Mouse (Mus musculus) CH12.LX (cell line): ENCODE results near the gene Mgat5b. TPM values are rescaled to one million over a fixed set of nuclear protein-coding genes. Genes with fewer than 3 reads are reported as not detected.

Experiments used
- DNase-seq: peaks from one replicate; pipeline ENCODE4 v3.0.0-alpha.2; 2013; ENCODE audit errors: extremely low read depth
- H3K27ac ChIP-seq: 2 replicates; pipeline ENCODE4 v1.5.1; 2012; ENCODE audit warnings: low read depth, mild to moderate bottlenecking, control low read depth, moderate library complexity; ENCODE audit not compliant: insufficient read depth
- H3K27me3 ChIP-seq: replicated peaks from 2 replicates; pipeline ENCODE3; 2012; ENCODE audit warnings: inconsistent platforms
- H3K36me3 ChIP-seq, 2 experiments: replicated peaks in 1 of 2; 2 replicates each; pipeline versions ENCODE3 to v1.6.1; 2012; ENCODE audit warnings: inconsistent platforms in 1 of 2, low read length in 1 of 2, mild to moderate bottlenecking in 1 of 2, mixed read lengths in 1 of 2, moderate library complexity in 1 of 2; ENCODE audit not compliant: control insufficient read depth in 1 of 2, insufficient read depth in 1 of 2
- H3K4me1 ChIP-seq, 2 experiments: 2 replicates each; pipeline ENCODE4 v1.6.1; 2012; ENCODE audit warnings: inconsistent platforms in 1 of 2, moderate library complexity in 1 of 2; ENCODE audit not compliant: insufficient read depth in 2 of 2, control insufficient read depth in 1 of 2
- H3K4me2 ChIP-seq: 2 replicates; pipeline ENCODE4 v1.6.1; 2012; ENCODE audit warnings: low read depth, mild to moderate bottlenecking, control low read depth; ENCODE audit not compliant: poor library complexity, insufficient read depth, severe bottlenecking
- H3K4me3 ChIP-seq, 3 experiments: fragments of 150-350 bp in 1 of 3; sonication (generic) in 1 of 3; replicated peaks in 1 of 3; 2 replicates each; pipeline versions ENCODE3 to v1.5.1; 2011 to 2012; ENCODE audit warnings: low read depth in 2 of 3, low read length in 2 of 3, mild to moderate bottlenecking in 2 of 3, moderate library complexity in 2 of 3, control low read depth in 1 of 3, improper control_type of control experiment in 1 of 3, inconsistent platforms in 1 of 3, mixed read lengths in 1 of 3; ENCODE audit not compliant: poor library complexity in 1 of 3
- H3K79me2 ChIP-seq: replicated peaks from 2 replicates; pipeline ENCODE4 v1.6.1; 2012; ENCODE audit warnings: mild to moderate bottlenecking, moderate library complexity; ENCODE audit not compliant: control insufficient read depth, poor library complexity, insufficient read depth, severe bottlenecking; ENCODE audit errors: extremely low read depth
- H3K9ac ChIP-seq: 2 replicates; pipeline ENCODE4 v1.6.1; 2012; ENCODE audit warnings: low read depth, mild to moderate bottlenecking, control low read depth, moderate library complexity; ENCODE audit not compliant: insufficient read depth
- H3K9me3 ChIP-seq: replicated peaks from 2 replicates; pipeline ENCODE3; 2012; ENCODE audit warnings: low read length, inconsistent platforms, mixed read lengths
- BHLHE40 ChIP-seq: IDR thresholded peaks from 2 replicates; pipeline ENCODE4 v1.6.1; 2011; ENCODE audit warnings: mild to moderate bottlenecking, low read depth, low read length, improper control_type of control experiment
- ETS1 ChIP-seq: conservative IDR thresholded peaks from 2 replicates; pipeline ENCODE4 v1.6.1; 2012; ENCODE audit warnings: low read depth, mild to moderate bottlenecking, inconsistent platforms, low read length, improper control_type of control experiment, moderate library complexity
- KAT2A ChIP-seq: IDR thresholded peaks from 2 replicates; pipeline ENCODE4 v1.6.1; 2012; ENCODE audit warnings: low read length, improper control_type of control experiment, inconsistent platforms; ENCODE audit not compliant: insufficient replicate concordance
- MAZ ChIP-seq: IDR thresholded peaks from 2 replicates; pipeline ENCODE4 v1.6.1; 2012; ENCODE audit warnings: low read depth, mild to moderate bottlenecking, inconsistent platforms, low read length, improper control_type of control experiment, moderate library complexity
- NRF1 ChIP-seq: IDR thresholded peaks from 2 replicates; pipeline ENCODE4 v1.6.1; 2014; ENCODE audit warnings: low read depth, mild to moderate bottlenecking, inconsistent platforms, low read length, improper control_type of control experiment, moderate library complexity
- PAX5 ChIP-seq: IDR thresholded peaks from 2 replicates; pipeline ENCODE4 v1.6.1; 2012; ENCODE audit warnings: low read length, inconsistent platforms, mixed read lengths
- POLR2A ChIP-seq: IDR thresholded peaks from 2 replicates; pipeline ENCODE4 v1.6.1; 2011; ENCODE audit warnings: low read depth, mild to moderate bottlenecking, improper control_type of control experiment, low read length
- RAD21 ChIP-seq: IDR thresholded peaks from 2 replicates; pipeline ENCODE4 v1.6.1; 2011; ENCODE audit warnings: low read depth, mild to moderate bottlenecking, low read length, improper control_type of control experiment, moderate library complexity
- SMC3 ChIP-seq: IDR thresholded peaks from 2 replicates; pipeline ENCODE4 v1.6.1; 2011; ENCODE audit warnings: low read depth, low read length, improper control_type of control experiment
- TBP ChIP-seq: conservative IDR thresholded peaks from 2 replicates; pipeline ENCODE4 v1.6.1; 2011; ENCODE audit warnings: low read depth, low read length, improper control_type of control experiment
- UBTF ChIP-seq: IDR thresholded peaks from 2 replicates; pipeline ENCODE4 v1.6.1; 2012; ENCODE audit warnings: low read depth, mild to moderate bottlenecking, inconsistent platforms, low read length, improper control_type of control experiment, moderate library complexity
- USF1 ChIP-seq: IDR thresholded peaks from 2 replicates; pipeline ENCODE4 v1.6.1; 2014; ENCODE audit warnings: low read depth, mild to moderate bottlenecking, inconsistent platforms, low read length, improper control_type of control experiment
- ZC3H11A ChIP-seq: IDR thresholded peaks from 2 replicates; pipeline ENCODE4 v1.6.1; 2012; ENCODE audit warnings: low read depth, mild to moderate bottlenecking, inconsistent platforms, low read length, improper control_type of control experiment
- ZKSCAN1 ChIP-seq: IDR thresholded peaks from 2 replicates; pipeline ENCODE4 v1.6.1; 2012; ENCODE audit warnings: low read depth, inconsistent platforms, low read length, improper control_type of control experiment, borderline replicate concordance
- ZMIZ1 ChIP-seq: IDR thresholded peaks from 2 replicates; pipeline ENCODE4 v1.6.1; 2012; ENCODE audit warnings: low read depth, mild to moderate bottlenecking, inconsistent platforms, low read length, improper control_type of control experiment
- dilution Hi-C: fragments of 300-500 bp; cut with MboI; formaldehyde crosslinking; loops from 2 replicates; pipeline ENCODE4 v1.14.3; 2020; ENCODE audit warnings: low sequenced_read_pairs; ENCODE audit not compliant: extremely low pct_unique_long_range_greater_than_20kb, extremely low pct_ligation_motif_present
- in situ Hi-C: fragments of 300-500 bp; cut with MboI; formaldehyde crosslinking; loops from 3 replicates; pipeline ENCODE4 v1.14.3; 2019; ENCODE audit warnings: low sequenced_read_pairs, low pct_ligation_motif_present, low pct_unique_long_range_greater_than_20kb, mixed read lengths
- polyA plus RNA-seq: library from polyadenylated mRNA; unstranded; fragments of >175 nt; gene quantifications from 2 replicates; pipeline ENCODE4 v1.2.1, GENCODE M21; 2012; ENCODE audit warnings: low read depth; ENCODE audit not compliant: insufficient read length
- total RNA-seq, 2 experiments: library from RNA; depleted of rRNA; stranded (reverse); fragments of 300-350 nt in 1 of 2; fragments of >200 nt in 1 of 2; gene quantifications; 2 replicates each; pipeline ENCODE4 v1.2.3; 2012 to 2014

Mgat5b gene
- total and polyA plus RNA-seq, 3 experiments: not detected

- DNase-seq: no peak
- Histone ChIP-seq H3K4me3 (no peak overlapping the region), H3K27ac (no peak overlapping the region)
- TF ChIP-seq ZC3H11A: no peak
- no peak for TF ChIP-seq UBTF
- TF ChIP-seq SMC3: no peak
- no peak for TF ChIP-seq POLR2A
- TF ChIP-seq TBP: no peak
- no peak for TF ChIP-seq BHLHE40
- TF ChIP-seq, all 38 proteins: peak for 0
- Histone ChIP-seq H3K27me3 (peaks cover 74% of the 10 kb centered on the region), H3K4me1 (no peaks in the 10 kb centered on the region), H3K36me3 (no peaks in the 10 kb centered on the region), H3K9ac (no peak overlapping the region), H3K9me3 (peaks cover 19% of the 10 kb centered on the region), H3K79me2 (no peaks in the 10 kb centered on the region), H3K4me2 (no peak overlapping the region)
- dilution Hi-C loops (no loop called here), in situ Hi-C loops (no loop called here)
Measured at GRCm38 (mm10) chr11:116917361-116917760, 1.3 kb upstream of the Mgat5b start.

GRCm38 (mm10) chr11:116919186-116920020, 740 bp downstream of the Mgat5b start:
- in situ Hi-C loops (no loop called here), dilution Hi-C loops (no loop called here)
- H3K4me2 ChIP-seq: no peak overlapping the region
- peaks cover 19% of the 10 kb centered on the region for H3K9me3 ChIP-seq
- no peak overlapping the region for H3K27ac ChIP-seq
- H3K79me2 ChIP-seq: no peaks in the 10 kb centered on the region
- TF ChIP-seq USF1: no peak
- no peak for TF ChIP-seq RAD21
- no peak for TF ChIP-seq ETS1
- TF ChIP-seq ZKSCAN1: no peak
- no peak for DNase-seq
- H3K36me3 ChIP-seq: no peaks in the 10 kb centered on the region
- H3K4me1 ChIP-seq: no peaks in the 10 kb centered on the region
- H3K9ac ChIP-seq: no peak overlapping the region
- H3K4me3 ChIP-seq: no peak overlapping the region
- H3K27me3 ChIP-seq: peaks cover 77% of the 10 kb centered on the region

DNA sequence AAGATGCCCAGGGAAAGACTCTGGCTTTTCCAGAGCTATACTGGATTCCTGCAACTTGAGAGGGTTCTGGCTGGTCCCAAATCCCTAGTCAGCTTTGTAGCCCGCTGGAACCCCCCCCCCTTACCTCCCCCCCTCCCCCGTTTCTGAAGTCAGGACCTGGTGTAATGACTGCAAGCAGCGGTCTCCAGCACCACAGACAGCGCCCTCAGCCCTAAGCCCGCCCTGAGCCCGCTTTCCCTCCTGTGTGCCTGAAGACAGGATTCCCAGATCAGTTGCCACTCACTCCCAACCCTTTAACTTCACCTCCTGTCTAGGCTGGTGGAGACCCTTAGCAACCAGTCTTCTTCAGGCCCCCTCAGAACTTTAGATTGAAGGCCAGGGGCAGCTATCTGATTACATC, 2.1 kb downstream of the Mgat5b start:
- dilution Hi-C loops: no loop called here
- TF ChIP-seq KAT2A (no peak), POLR2A (no peak), MAZ (no peak), NRF1 (no peak), RAD21 (no peak), SMC3 (no peak), ZMIZ1 (no peak), PAX5 (no peak)
- Histone ChIP-seq H3K4me3 (no peak overlapping the region), H3K4me2 (no peak overlapping the region), H3K36me3 (no peaks in the 10 kb centered on the region), H3K9me3 (peaks cover 19% of the 10 kb centered on the region), H3K79me2 (no peaks in the 10 kb centered on the region), H3K27ac (no peak overlapping the region), H3K27me3 (peaks cover 77% of the 10 kb centered on the region), H3K9ac (no peak overlapping the region), H3K4me1 (no peaks in the 10 kb centered on the region)
- no peak for DNase-seq
- in situ Hi-C loops: no loop called here
